Mouse (Mus musculus): ENCODE data around the gene Pde4d. TPM values are rescaled to one million over a fixed set of nuclear protein-coding genes. Genes with fewer than 3 reads are reported as not detected.

Pde4d gene
- polyA plus RNA-seq, 1 experiment from 2014 or later: 13.0 TPM

GRCm38 (mm10) chr13:109829444-109829843 lies 1379.7 kb downstream of the Pde4d start:
- H3K9ac ChIP-seq (ENCODE audit: low read length): no peak overlapping the region
- DNase-seq (ENCODE audit: low spot score): no peak
- WGBS: 66% methylated on average over 3 of the region's 3 CpGs
- H3K36me3 ChIP-seq (ENCODE audit: control insufficient read depth, insufficient read depth, low read length): no peaks in the 10 kb centered on the region
- H3K9me3 ChIP-seq (ENCODE audit: control insufficient read depth, low read length): no peaks in the 10 kb centered on the region
- TF ChIP-seq EP300 (optimal IDR thresholded peaks at IDR 0.05) (no peak), CTCF (IDR thresholded peaks at IDR 0.05; ENCODE audit: low read depth) (no peak)
- no peak overlapping the region for H3K4me3 ChIP-seq (ENCODE audit: low read depth, low read length)
- no peaks in the 10 kb centered on the region for H3K27me3 ChIP-seq (ENCODE audit: control insufficient read depth, insufficient read depth, low read length)
- no peaks in the 10 kb centered on the region for H3K4me1 ChIP-seq (replicated peaks; ENCODE audit: control insufficient read depth, insufficient read depth)
- no peak for ATAC-seq (ENCODE audit: low FRiP score, low TSS enrichment)
- no peak overlapping the region for H3K4me2 ChIP-seq (replicated peaks; ENCODE audit: low read depth)
- no peak overlapping the region for H3K27ac ChIP-seq (replicated peaks)

DNA sequence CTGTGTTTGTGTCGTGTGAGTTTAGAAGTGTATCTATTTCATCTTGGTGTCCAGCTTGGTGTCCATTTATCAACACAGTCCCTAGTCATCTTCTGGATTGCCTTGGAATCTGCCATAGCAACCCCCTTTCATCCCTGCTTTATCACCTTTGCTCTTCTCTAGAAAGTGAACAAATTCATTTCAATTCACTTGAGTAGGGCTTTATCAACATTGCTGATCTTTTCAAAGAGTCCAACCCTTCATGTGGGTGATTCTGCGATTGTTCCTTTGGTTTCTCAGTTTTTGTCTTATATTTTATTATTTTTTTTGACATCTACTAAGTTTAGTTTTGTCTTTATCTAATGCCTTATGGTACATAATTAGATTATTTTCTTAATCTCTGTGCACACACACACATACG lies 1385.2 kb downstream of the Pde4d start:
- H3K4me2 ChIP-seq (replicated peaks; ENCODE audit: low read depth): no peak overlapping the region
- H3K9ac ChIP-seq (ENCODE audit: low read length): no peak overlapping the region
- H3K27ac ChIP-seq (replicated peaks): no peak overlapping the region
- TF ChIP-seq CTCF (IDR thresholded peaks at IDR 0.05; ENCODE audit: low read depth) (no peak), EP300 (optimal IDR thresholded peaks at IDR 0.05) (no peak)
- H3K36me3 ChIP-seq (ENCODE audit: control insufficient read depth, insufficient read depth, low read length): no peaks in the 10 kb centered on the region
- ATAC-seq (ENCODE audit: low FRiP score, low TSS enrichment): no peak
- H3K9me3 ChIP-seq (ENCODE audit: control insufficient read depth, low read length): no peaks in the 10 kb centered on the region
- no peak for DNase-seq (ENCODE audit: low spot score)
- WGBS: 78% methylated on average over 3 of the region's 3 CpGs
- no peak overlapping the region for H3K4me3 ChIP-seq (ENCODE audit: low read depth, low read length)
- no peaks in the 10 kb centered on the region for H3K27me3 ChIP-seq (ENCODE audit: control insufficient read depth, insufficient read depth, low read length)
- H3K4me1 ChIP-seq (replicated peaks; ENCODE audit: control insufficient read depth, insufficient read depth): no peaks in the 10 kb centered on the region

- no peak overlapping the region for H3K4me2 ChIP-seq (replicated peaks; ENCODE audit: low read depth)
- 76% methylated on average over 11 of the region's 11 CpGs for WGBS
- H3K4me3 ChIP-seq (ENCODE audit: low read depth, low read length): no peak overlapping the region
- no peaks in the 10 kb centered on the region for H3K9me3 ChIP-seq (ENCODE audit: control insufficient read depth, low read length)
- no peak for DNase-seq (ENCODE audit: low spot score)
- TF ChIP-seq CTCF (IDR thresholded peaks at IDR 0.05; ENCODE audit: low read depth) (no peak), EP300 (optimal IDR thresholded peaks at IDR 0.05) (no peak)
- no peaks in the 10 kb centered on the region for H3K27me3 ChIP-seq (ENCODE audit: control insufficient read depth, insufficient read depth, low read length)
- no peak overlapping the region for H3K27ac ChIP-seq (replicated peaks)
- H3K4me1 ChIP-seq (replicated peaks; ENCODE audit: control insufficient read depth, insufficient read depth): no peaks in the 10 kb centered on the region
- no peak for ATAC-seq (ENCODE audit: low FRiP score, low TSS enrichment)
- H3K36me3 ChIP-seq (ENCODE audit: control insufficient read depth, insufficient read depth, low read length): no peaks in the 10 kb centered on the region
- no peak overlapping the region for H3K9ac ChIP-seq (ENCODE audit: low read length)
Observed at GRCm38 (mm10) chr13:109837453-109837852, 1387.7 kb downstream of the Pde4d start.

- H3K4me3 ChIP-seq (ENCODE audit: low read depth, low read length): no peak overlapping the region
- H3K36me3 ChIP-seq (ENCODE audit: control insufficient read depth, insufficient read depth, low read length): no peaks in the 10 kb centered on the region
- no peaks in the 10 kb centered on the region for H3K27me3 ChIP-seq (ENCODE audit: control insufficient read depth, insufficient read depth, low read length)
- no peak for TF ChIP-seq EP300 (optimal IDR thresholded peaks at IDR 0.05)
- TF ChIP-seq CTCF (IDR thresholded peaks at IDR 0.05; ENCODE audit: low read depth): no peak
- no peak overlapping the region for H3K9ac ChIP-seq (ENCODE audit: low read length)
- no peak for ATAC-seq (ENCODE audit: low FRiP score, low TSS enrichment)
- no peak for DNase-seq (ENCODE audit: low spot score)
- no peak overlapping the region for H3K27ac ChIP-seq (replicated peaks)
- WGBS: 86% methylated on average over 7 of the region's 7 CpGs
- no peak overlapping the region for H3K4me2 ChIP-seq (replicated peaks; ENCODE audit: low read depth)
- H3K4me1 ChIP-seq (replicated peaks; ENCODE audit: control insufficient read depth, insufficient read depth): no peaks in the 10 kb centered on the region
- no peaks in the 10 kb centered on the region for H3K9me3 ChIP-seq (ENCODE audit: control insufficient read depth, low read length)
Observed at GRCm38 (mm10) chr13:109837921-109838320, 1388.2 kb downstream of the Pde4d start.

- Histone ChIP-seq H3K4me3 (ENCODE audit: low read depth, low read length) (no peak overlapping the region), H3K9me3 (ENCODE audit: control insufficient read depth, low read length) (no peaks in the 10 kb centered on the region), H3K27ac (replicated peaks) (no peak overlapping the region), H3K4me1 (replicated peaks; ENCODE audit: control insufficient read depth, insufficient read depth) (no peaks in the 10 kb centered on the region), H3K4me2 (replicated peaks; ENCODE audit: low read depth) (no peak overlapping the region), H3K9ac (ENCODE audit: low read length) (no peak overlapping the region), H3K36me3 (ENCODE audit: control insufficient read depth, insufficient read depth, low read length) (no peaks in the 10 kb centered on the region), H3K27me3 (ENCODE audit: control insufficient read depth, insufficient read depth, low read length) (no peaks in the 10 kb centered on the region)
- TF ChIP-seq CTCF (IDR thresholded peaks at IDR 0.05; ENCODE audit: low read depth) (no peak), EP300 (optimal IDR thresholded peaks at IDR 0.05) (no peak)
- ATAC-seq (ENCODE audit: low FRiP score, low TSS enrichment): no peak
- WGBS: 30% methylated on average over 2 of the region's 2 CpGs
- no peak for DNase-seq (ENCODE audit: low spot score)
Observed at GRCm38 (mm10) chr13:109840251-109840650, 1390.5 kb downstream of the Pde4d start.

DNA sequence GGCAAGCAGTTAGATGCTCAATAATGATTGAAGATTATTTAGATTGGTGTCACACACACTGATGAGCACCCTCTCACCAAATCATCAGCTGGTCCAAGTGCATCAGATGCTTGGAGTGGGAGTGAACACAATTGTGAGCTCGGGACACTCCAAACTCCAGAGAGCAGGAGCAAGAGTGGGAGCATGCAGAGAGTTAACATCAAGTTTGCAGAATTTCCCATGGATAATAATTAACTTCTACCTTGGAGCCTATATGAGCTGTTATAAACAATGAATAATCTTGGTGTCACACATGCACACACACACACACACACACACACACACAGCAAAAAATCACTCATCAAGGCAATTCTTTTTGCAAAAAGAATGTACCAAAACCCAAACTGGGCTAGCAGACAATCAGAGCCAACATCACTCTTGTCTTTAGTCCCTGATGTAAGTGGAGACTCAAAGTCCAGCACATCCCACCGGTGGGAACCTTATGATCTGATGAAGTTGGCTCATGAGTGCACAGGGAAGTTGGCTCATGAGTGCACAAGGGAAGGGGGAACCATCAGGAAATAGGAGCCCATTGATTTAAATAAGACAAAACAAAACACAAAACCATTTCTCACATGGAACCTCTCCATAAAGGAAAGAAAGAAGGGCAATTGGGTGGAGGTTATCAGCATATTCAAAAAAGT lies 1391.5 kb downstream of the Pde4d start:
- H3K27me3 ChIP-seq (ENCODE audit: control insufficient read depth, insufficient read depth, low read length): no peaks in the 10 kb centered on the region
- TF ChIP-seq EP300 (optimal IDR thresholded peaks at IDR 0.05) (no peak), CTCF (IDR thresholded peaks at IDR 0.05; ENCODE audit: low read depth) (no peak)
- H3K9me3 ChIP-seq (ENCODE audit: control insufficient read depth, low read length): no peaks in the 10 kb centered on the region
- H3K9ac ChIP-seq (ENCODE audit: low read length): no peak overlapping the region
- WGBS: 71% methylated on average over 2 of the region's 2 CpGs
- no peak for ATAC-seq (ENCODE audit: low FRiP score, low TSS enrichment)
- no peak for DNase-seq (ENCODE audit: low spot score)
- H3K4me3 ChIP-seq (ENCODE audit: low read depth, low read length): no peak overlapping the region
- no peak overlapping the region for H3K27ac ChIP-seq (replicated peaks)
- H3K36me3 ChIP-seq (ENCODE audit: control insufficient read depth, insufficient read depth, low read length): no peaks in the 10 kb centered on the region
- H3K4me1 ChIP-seq (replicated peaks; ENCODE audit: control insufficient read depth, insufficient read depth): no peaks in the 10 kb centered on the region
- no peak overlapping the region for H3K4me2 ChIP-seq (replicated peaks; ENCODE audit: low read depth)

All from stomach, postnatal 0 days (tissue).